Mouse (Mus musculus) ES-E14 (cell line): ENCODE data around the gene Ccdc42.

Experiments
- MAFK ChIP-seq: IDR thresholded peaks from 2 replicates; pipeline ENCODE4 v1.6.1; 2014; ENCODE audit warnings: mild to moderate bottlenecking, low read depth, low read length, inconsistent platforms; ENCODE audit not compliant: insufficient read depth
- ZC3H11A ChIP-seq: IDR thresholded peaks from 2 replicates; pipeline ENCODE4 v1.6.1; 2012; ENCODE audit warnings: low read depth, mild to moderate bottlenecking, inconsistent platforms, low read length, borderline replicate concordance
- ZNF384 ChIP-seq: IDR thresholded peaks from 2 replicates; pipeline ENCODE4 v1.6.1; 2012; ENCODE audit warnings: low read depth, low read length, inconsistent platforms

GRCm38 (mm10) chr11:68566447-68567059 lies 20.3 kb upstream of the Ccdc42 start:
- TF ChIP-seq ZC3H11A (no peak), ZNF384 (no peak), MAFK (no peak)
